Mouse (Mus musculus): Measurements from ENCODE around the gene Msantd1.

Msantd1 gene

DNA sequence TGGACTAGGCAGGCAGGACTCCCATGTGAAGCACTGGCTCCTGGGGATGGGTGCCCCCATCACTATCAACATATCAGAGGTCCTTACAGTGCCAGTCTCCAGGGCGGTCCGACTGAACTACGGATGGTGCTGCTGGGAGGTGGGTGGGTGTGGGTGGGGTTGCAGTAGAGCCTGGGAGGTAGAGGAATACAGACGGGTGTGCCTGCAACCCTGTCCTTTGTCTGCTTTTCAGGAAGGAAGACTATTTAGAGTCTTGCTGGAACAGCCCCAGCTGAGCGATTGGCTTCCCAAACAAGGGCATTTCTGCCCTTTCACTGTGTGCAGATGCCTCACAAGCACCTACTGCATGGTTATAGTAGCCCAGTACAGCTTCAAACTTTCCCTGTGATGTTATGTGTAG is 60.6 kb downstream of the Msantd1 start:
- no peak for DNase-seq (ENCODE audit: low spot score in 2 of 2)

DNA sequence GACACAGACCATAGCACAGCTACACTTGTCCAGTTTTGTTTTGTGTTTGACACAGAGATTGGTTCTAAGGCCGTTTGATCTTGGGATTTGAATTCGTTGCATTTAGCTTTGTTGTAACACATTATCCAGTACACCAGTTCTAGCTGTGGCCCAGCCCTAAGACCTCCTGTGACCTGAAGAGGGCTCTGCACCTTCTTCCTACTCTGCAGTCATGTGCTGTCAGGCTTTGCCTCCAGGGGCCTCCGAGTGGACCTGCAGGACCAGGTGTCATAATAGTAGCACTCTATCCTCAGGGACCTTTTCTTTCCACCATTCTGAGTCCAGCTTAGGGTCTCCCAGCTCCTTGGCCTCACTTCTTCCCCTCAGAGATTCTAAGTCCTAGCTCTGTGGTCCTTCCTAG is 64.7 kb downstream of the Msantd1 start:
- DNase-seq (ENCODE audit: low spot score in 2 of 2) = no peak
